Mouse (Mus musculus): ENCODE data around the gene Baat. TPM values are rescaled to one million over a fixed set of nuclear protein-coding genes. Genes with fewer than 3 reads are reported as not detected.
"Not testable (repeated sequence)": the region's sequence is repeated elsewhere in the genome, so short reads cannot be mapped to it uniquely, and the experiment has no call there.

Gene Baat
- total and polyA plus RNA-seq, 2 experiments = 73.9 to 304 TPM

DNA sequence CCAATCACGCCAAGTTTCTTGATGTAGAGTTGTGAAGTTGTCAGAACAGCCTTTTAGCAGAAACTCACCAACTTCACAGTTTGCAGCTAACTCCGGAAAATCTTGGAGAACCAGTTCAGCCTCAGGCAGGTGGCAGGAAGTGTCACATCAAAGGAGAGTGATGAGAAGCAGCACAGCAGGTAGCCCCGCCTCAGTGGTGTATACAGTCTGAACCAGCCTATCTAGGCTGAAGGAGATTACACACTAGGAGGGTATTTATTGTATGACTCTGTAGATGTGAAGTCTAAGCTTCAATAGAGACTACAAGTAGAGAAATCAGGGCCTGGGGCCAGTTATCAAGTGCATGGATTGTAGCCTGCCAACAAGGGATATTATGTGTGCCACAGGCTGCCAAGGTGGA, 25.5 kb downstream of the Baat start:
- H3K9ac ChIP-seq (ENCODE audit: low read depth, low read length) = peak overlapping the region; percentile 87
- peak; percentile 86 for DNase-seq (ENCODE audit: extremely low read depth, low read depth, low spot score)
- H3K4me1 ChIP-seq (ENCODE audit: control insufficient read depth, insufficient read depth, low read length) = peaks cover 21% of the 10 kb centered on the region
- 18% methylated on average over 3 of the region's 3 CpGs for WGBS
- TF ChIP-seq CTCF (IDR thresholded peaks at IDR 0.05; ENCODE audit: low read depth, low read length) = no peak
- 0 out of 2 replicates have a peak, but pooled peaks have one; percentile 22 for TF ChIP-seq POLR2A (IDR thresholded peaks at IDR 0.05; ENCODE audit: extremely low read depth, insufficient read depth, low read length)
- H3K27ac ChIP-seq (replicated peaks; ENCODE audit: insufficient read depth, low read depth, low read length) = peak overlapping the region; percentile 100
- H3K4me3 ChIP-seq (ENCODE audit: insufficient read depth, low read depth, low read length) = peak overlapping the region; percentile 59
- peaks cover 14% of the 10 kb centered on the region for H3K36me3 ChIP-seq (ENCODE audit: control insufficient read depth, insufficient read depth, low read length)
- H3K27me3 ChIP-seq (ENCODE audit: control insufficient read depth, insufficient read depth, low read length) = no peaks in the 10 kb centered on the region
- peaks cover 4% of the 10 kb centered on the region; the same call in 1 of the 2 replicates for H3K79me2 ChIP-seq (ENCODE audit: control insufficient read depth, insufficient read depth, low read length)

DNA sequence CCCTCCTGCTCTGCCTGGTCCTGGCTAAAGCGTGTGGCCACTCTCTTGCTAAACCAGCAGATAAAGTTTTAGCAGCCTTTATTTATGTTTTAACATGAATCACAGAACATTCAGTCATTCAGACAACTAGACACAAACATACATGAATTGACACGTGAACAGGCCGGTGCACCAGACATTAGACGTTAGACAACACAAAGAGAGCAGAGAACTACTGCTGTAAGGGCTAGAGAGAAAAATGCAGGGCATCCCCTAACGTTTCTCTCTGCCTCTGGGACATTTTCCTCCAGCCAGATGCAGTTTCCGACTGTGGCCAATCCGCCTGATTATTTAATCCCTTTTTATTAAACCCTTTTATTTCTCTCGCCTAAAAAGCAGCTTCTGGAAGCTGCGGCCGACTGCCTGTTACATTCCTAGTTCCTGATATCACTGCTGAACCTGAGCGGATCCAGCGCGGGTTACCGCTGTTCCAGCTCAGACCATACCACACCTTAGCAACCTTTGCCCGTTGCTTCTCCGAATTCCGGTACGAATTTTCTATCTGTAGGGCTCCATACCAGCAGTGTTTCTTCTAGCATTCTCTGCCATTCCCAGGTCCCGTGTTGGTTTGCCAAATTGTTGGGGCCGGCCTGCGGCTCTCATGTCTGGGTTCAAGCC, 26.1 kb downstream of the Baat start:
- Histone ChIP-seq H3K9ac (ENCODE audit: low read depth, low read length) (peak overlapping the region; percentile 87), H3K36me3 (ENCODE audit: control insufficient read depth, insufficient read depth, low read length) (peaks cover 19% of the 10 kb centered on the region), H3K27me3 (ENCODE audit: control insufficient read depth, insufficient read depth, low read length) (no peaks in the 10 kb centered on the region), H3K27ac (replicated peaks; ENCODE audit: insufficient read depth, low read depth, low read length) (peak overlapping the region; percentile 100), H3K79me2 (ENCODE audit: control insufficient read depth, insufficient read depth, low read length) (peaks cover 4% of the 10 kb centered on the region; the same call in 1 of the 2 replicates), H3K4me3 (ENCODE audit: insufficient read depth, low read depth, low read length) (peak overlapping the region; percentile 59), H3K4me1 (ENCODE audit: control insufficient read depth, insufficient read depth, low read length) (peaks cover 20% of the 10 kb centered on the region)
- WGBS = 7% methylated on average over 21 of the region's 21 CpGs
- peak; percentile 75 for DNase-seq (ENCODE audit: extremely low read depth, low read depth, low spot score)
- 0 out of 2 replicates have a peak, but pooled peaks have one; percentile 18 for TF ChIP-seq POLR2A (IDR thresholded peaks at IDR 0.05; ENCODE audit: extremely low read depth, insufficient read depth, low read length)
- no peak for TF ChIP-seq CTCF (IDR thresholded peaks at IDR 0.05; ENCODE audit: low read depth, low read length)

DNA sequence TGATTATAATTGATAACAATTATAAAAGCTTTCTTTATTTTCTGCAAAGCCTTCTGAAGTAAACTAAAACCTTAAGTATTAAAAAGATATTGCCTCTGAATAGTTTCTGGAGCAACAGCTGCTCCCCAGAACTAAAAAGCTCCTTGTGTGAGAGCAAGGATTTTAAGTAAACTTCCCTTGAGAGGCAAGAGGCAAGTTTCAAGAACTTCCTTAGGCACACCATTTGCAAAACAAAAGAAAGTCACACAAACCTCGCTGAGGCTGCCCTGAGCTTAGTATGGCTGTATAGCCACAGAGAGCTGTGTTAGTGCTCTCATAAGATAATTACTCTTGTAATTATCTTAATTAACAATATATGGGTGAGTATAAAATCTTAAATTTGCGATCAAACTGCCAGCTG, 27.3 kb downstream of the Baat start:
- Histone ChIP-seq H3K36me3 (ENCODE audit: control insufficient read depth, insufficient read depth, low read length) (peaks cover 31% of the 10 kb centered on the region), H3K4me3 (ENCODE audit: insufficient read depth, low read depth, low read length) (peak overlapping the region; percentile 45), H3K4me1 (ENCODE audit: control insufficient read depth, insufficient read depth, low read length) (peaks cover 24% of the 10 kb centered on the region), H3K27ac (replicated peaks; ENCODE audit: insufficient read depth, low read depth, low read length) (peak overlapping the region; percentile 74), H3K9ac (ENCODE audit: low read depth, low read length) (peak overlapping the region; percentile 76)
- WGBS = 19% methylated on average over 2 of the region's 2 CpGs
- not testable (repeated sequence) for H3K27me3 ChIP-seq (ENCODE audit: control insufficient read depth, insufficient read depth, low read length); DNase-seq (ENCODE audit: extremely low read depth, low read depth, low spot score); H3K79me2 ChIP-seq (ENCODE audit: control insufficient read depth, insufficient read depth, low read length)

DNA sequence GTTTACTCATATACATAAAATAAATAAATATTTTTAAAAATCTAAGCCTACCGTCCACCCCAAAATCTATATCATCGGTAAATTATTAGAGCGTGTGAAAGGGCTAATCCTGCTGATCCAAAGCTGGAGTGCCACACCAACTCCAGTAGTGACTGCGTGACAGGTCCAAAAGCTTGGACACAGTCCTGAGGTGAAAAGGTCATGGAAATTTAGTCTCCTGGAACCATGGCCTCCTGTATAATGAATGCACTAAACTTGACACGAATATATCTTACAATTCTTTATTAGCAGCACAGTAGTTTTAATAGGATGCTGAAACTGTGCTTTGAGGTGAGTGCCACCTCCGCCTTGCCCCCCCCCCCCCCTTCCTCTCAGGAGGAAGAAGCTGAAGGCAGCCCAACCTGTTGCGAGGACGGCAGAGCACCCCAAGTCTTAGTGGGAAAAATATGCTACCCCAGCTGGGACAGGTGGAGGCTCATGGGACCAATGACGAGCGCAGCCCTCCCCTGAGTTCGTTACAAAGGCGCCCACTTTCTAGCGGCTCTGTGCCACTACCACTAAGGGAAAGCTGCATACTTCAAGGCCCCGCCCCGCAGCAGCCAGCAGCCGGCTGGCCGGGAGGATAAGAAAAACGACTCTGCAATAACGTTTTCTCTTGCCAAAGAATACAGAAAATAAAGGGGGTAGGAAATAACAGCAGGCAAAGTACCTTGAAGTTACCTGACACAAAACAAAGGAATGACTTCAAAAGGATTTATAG, 28.1 kb downstream of the Baat start:
- Histone ChIP-seq H3K9ac (ENCODE audit: low read depth, low read length) (peak overlapping the region; percentile 77), H3K4me3 (ENCODE audit: insufficient read depth, low read depth, low read length) (peak overlapping the region; percentile 43), H3K27ac (replicated peaks; ENCODE audit: insufficient read depth, low read depth, low read length) (peak overlapping the region; percentile 76), H3K79me2 (ENCODE audit: control insufficient read depth, insufficient read depth, low read length) (peaks cover 8% of the 10 kb centered on the region; the same call in 1 of the 2 replicates), H3K4me1 (ENCODE audit: control insufficient read depth, insufficient read depth, low read length) (peaks cover 24% of the 10 kb centered on the region), H3K27me3 (ENCODE audit: control insufficient read depth, insufficient read depth, low read length) (no peaks in the 10 kb centered on the region), H3K36me3 (ENCODE audit: control insufficient read depth, insufficient read depth, low read length) (peaks cover 38% of the 10 kb centered on the region)
- TF ChIP-seq POLR2A (IDR thresholded peaks at IDR 0.05; ENCODE audit: extremely low read depth, insufficient read depth, low read length) (no peak), CTCF (IDR thresholded peaks at IDR 0.05; ENCODE audit: low read depth, low read length) (no peak)
- 8% methylated on average over 19 of the region's 19 CpGs for WGBS
- peak; percentile 81 for DNase-seq (ENCODE audit: extremely low read depth, low read depth, low spot score)

DNA sequence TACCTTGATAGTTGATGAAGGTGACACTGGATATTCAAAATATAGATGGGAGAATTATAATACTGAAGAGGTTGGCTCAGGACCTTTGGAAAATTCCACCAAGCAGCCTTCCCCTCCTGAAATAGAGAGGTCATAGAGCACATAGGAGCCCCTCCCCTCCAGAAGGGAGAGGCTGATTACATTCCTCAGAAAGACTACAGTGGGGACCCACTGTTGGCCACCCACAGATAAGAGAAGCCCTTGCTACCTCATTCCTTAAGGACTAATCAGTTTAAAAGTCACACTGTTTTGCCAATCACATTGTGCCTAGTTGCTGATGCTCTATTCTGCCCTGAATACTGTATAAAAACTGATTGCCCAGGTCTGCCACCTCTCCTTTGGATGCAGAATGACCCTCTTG, 31.8 kb downstream of the Baat start:
- Histone ChIP-seq H3K79me2 (ENCODE audit: control insufficient read depth, insufficient read depth, low read length) (peaks cover 4% of the 10 kb centered on the region; the same call in 1 of the 2 replicates), H3K9ac (ENCODE audit: low read depth, low read length) (no peak overlapping the region), H3K4me1 (ENCODE audit: control insufficient read depth, insufficient read depth, low read length) (peaks cover 12% of the 10 kb centered on the region; the same call in 1 of the 2 replicates), H3K27ac (replicated peaks; ENCODE audit: insufficient read depth, low read depth, low read length) (no peak overlapping the region; the same call in 1 of the 2 replicates), H3K27me3 (ENCODE audit: control insufficient read depth, insufficient read depth, low read length) (no peaks in the 10 kb centered on the region), H3K4me3 (ENCODE audit: insufficient read depth, low read depth, low read length) (no peak overlapping the region), H3K36me3 (ENCODE audit: control insufficient read depth, insufficient read depth, low read length) (peaks cover 49% of the 10 kb centered on the region)
- TF ChIP-seq POLR2A (IDR thresholded peaks at IDR 0.05; ENCODE audit: extremely low read depth, insufficient read depth, low read length) = no peak
- TF ChIP-seq CTCF (IDR thresholded peaks at IDR 0.05; ENCODE audit: low read depth, low read length) = no peak
- no peak for DNase-seq (ENCODE audit: extremely low read depth, low read depth, low spot score)

All from liver, adult 2 months (tissue).